In genomic region chr2:163472466-163472851, GRCm38 (mm10) we compare ENCODE assay signal across 1 mouse cellular context.
TF ChIP-seq lines count a peak whose summit lies in the region.

Gene Fitm2, minus strand, starts transcription at chr2:163472629.

TF ChIP-seq in CH12.LX, 34 proteins besides CTCF, POLR2A, EP300 and RAD21 (continued from another document):
- peak; percentile 84 for TF ChIP-seq MEF2A (IDR thresholded peaks at IDR 0.05; ENCODE audit: borderline replicate concordance, low read depth, low read length)
- peak; percentile 67 for TF ChIP-seq SMC3 (IDR thresholded peaks at IDR 0.05; ENCODE audit: low read depth, low read length)
- TF ChIP-seq HCFC1 (IDR thresholded peaks at IDR 0.05; ENCODE audit: low read depth, low read length), result peak; percentile 87
- no peak for TF ChIP-seq ZMIZ1 (IDR thresholded peaks at IDR 0.05; ENCODE audit: low read depth, low read length)
- TF ChIP-seq JUN (IDR thresholded peaks at IDR 0.05; ENCODE audit: insufficient read depth, low read depth, low read length), result no peak
- TF ChIP-seq GABPA (IDR thresholded peaks at IDR 0.05; ENCODE audit: insufficient replicate concordance, low read depth, low read length), result no peak; the same call in 1 of the 2 replicates
- TF ChIP-seq UBTF (IDR thresholded peaks at IDR 0.05; ENCODE audit: low read depth, low read length), result no peak
- no peak; the same call in 1 of the 2 replicates for TF ChIP-seq USF2 (conservative IDR thresholded peaks at IDR 0.05; ENCODE audit: low read depth, low read length)
- TF ChIP-seq NRF1 (IDR thresholded peaks at IDR 0.05; ENCODE audit: low read depth, low read length), result peak; percentile 96
- peak; percentile 89 for TF ChIP-seq MAX (IDR thresholded peaks at IDR 0.05; ENCODE audit: low read length)
- no peak for TF ChIP-seq PAX5 (IDR thresholded peaks at IDR 0.05; ENCODE audit: low read length)
- TF ChIP-seq NELFE (IDR thresholded peaks at IDR 0.05; ENCODE audit: low read depth, low read length), result peak; percentile 79
- peak; percentile 75 for TF ChIP-seq IRF4 (IDR thresholded peaks at IDR 0.05; ENCODE audit: low read depth, low read length)
- TF ChIP-seq TBP (conservative IDR thresholded peaks at IDR 0.05; ENCODE audit: low read depth, low read length), result peak; percentile 58; the same call in 1 of the 2 replicates
- TF ChIP-seq MAZ (IDR thresholded peaks at IDR 0.05; ENCODE audit: low read depth, low read length), result peak; percentile 56; the same call in 1 of the 2 replicates
- TF ChIP-seq MXI1 (IDR thresholded peaks at IDR 0.05; ENCODE audit: low read depth, low read length), result peak; percentile 94
- no peak for TF ChIP-seq JUND (conservative IDR thresholded peaks at IDR 0.05; ENCODE audit: low read depth, low read length)
- TF ChIP-seq POLR2AphosphoS2 (IDR thresholded peaks at IDR 0.05; ENCODE audit: low read depth, low read length), result no peak
- no peak for TF ChIP-seq ZKSCAN1 (IDR thresholded peaks at IDR 0.05; ENCODE audit: borderline replicate concordance, low read depth, low read length)
- no peak for TF ChIP-seq E2F4 (IDR thresholded peaks at IDR 0.05; ENCODE audit: insufficient replicate concordance, low read depth, low read length)
- TF ChIP-seq KAT2A (IDR thresholded peaks at IDR 0.05; ENCODE audit: insufficient replicate concordance, low read length), result peak; percentile 73; the same call in 1 of the 2 replicates
TF ChIP-seq in CH12.LX: peak in this region for 16.
